Mouse (Mus musculus): ENCODE measurements around the gene Amy2a3. TPM values are rescaled to one million over a fixed set of nuclear protein-coding genes. Genes with fewer than 3 reads are reported as not detected.

Gene Amy2a3
- polyA plus RNA-seq (2014; fragmentation: Illumina TruSeq; extraction: RNeasy Lipid Tissue Mini Kit (QIAGEN cat#74804)): 0.88 TPM

GRCm38 (mm10) chr3:113323952-113324351 lies at the start of gene Amy2a3:
TSS of gene Amy2a3 (minus strand) at chr3:113324052.

GRCm38 (mm10) chr3:113356558-113356957 lies 32.7 kb upstream of the Amy2a3 start, which contains the start of gene Amy2a2:
TSS of gene Amy2a2 (minus strand) at chr3:113356658.

GRCm38 (mm10) chr3:113291349-113291748 lies 32.5 kb downstream of the Amy2a3 start, which contains the start of gene Amy2a4:
TSS of gene Amy2a4 (minus strand) at chr3:113291449.

Other genes with a start within 250 kb of the Amy2a3 start
- gene Amy2a5, start 65.2 kb downstream of the Amy2a3 start, polyA plus RNA-seq (2014; fragmentation: Illumina TruSeq; extraction: RNeasy Lipid Tissue Mini Kit (QIAGEN cat#74804)): not detected
- 0.88 TPM for gene Amy2a4, start 32.6 kb downstream of the Amy2a3 start, polyA plus RNA-seq (2014; fragmentation: Illumina TruSeq; extraction: RNeasy Lipid Tissue Mini Kit (QIAGEN cat#74804))
- 0.88 TPM for gene Amy2a2, start 32.6 kb upstream of the Amy2a3 start, polyA plus RNA-seq (2014; fragmentation: Illumina TruSeq; extraction: RNeasy Lipid Tissue Mini Kit (QIAGEN cat#74804))
- gene Amy2a1, start 208.4 kb upstream of the Amy2a3 start, polyA plus RNA-seq (2014; fragmentation: Illumina TruSeq; extraction: RNeasy Lipid Tissue Mini Kit (QIAGEN cat#74804)): not detected